Mouse (Mus musculus) MEL (cell line): ENCODE results near the gene Plcb3. TPM values are rescaled to one million over a fixed set of nuclear protein-coding genes. Genes with fewer than 3 reads are reported as not detected.

Source experiments
- DNase-seq: peaks from one replicate; pipeline ENCODE4 v3.0.0; 2011; ENCODE audit warnings: low read depth, low spot score
- H3K27ac ChIP-seq: 2 replicates; pipeline ENCODE4 v1.5.1; 2012; ENCODE audit warnings: low read depth, mild to moderate bottlenecking, control low read depth, low read length, moderate library complexity; ENCODE audit not compliant: control insufficient read depth
- H3K27me3 ChIP-seq, 2 experiments: fragments of 150-350 bp in 1 of 2; sonication (generic) in 1 of 2; 2 replicates each; pipeline ENCODE4 v1.6.1; 2012; ENCODE audit warnings: low read length in 2 of 2, mild to moderate bottlenecking in 2 of 2, improper control_type of control experiment in 1 of 2, moderate library complexity in 1 of 2; ENCODE audit not compliant: insufficient read depth in 2 of 2, control insufficient read depth in 1 of 2
- H3K36me3 ChIP-seq, 2 experiments: 2 replicates each; pipeline ENCODE4 v1.6.1; 2012 to 2014; ENCODE audit warnings: low read length in 2 of 2, improper control_type of control experiment in 1 of 2, inconsistent platforms in 1 of 2, mild to moderate bottlenecking in 1 of 2; ENCODE audit not compliant: insufficient read depth in 2 of 2, control insufficient read depth in 1 of 2
- H3K4me1 ChIP-seq, 2 experiments: fragments of 150-350 bp in 1 of 2; sonication (generic) in 1 of 2; 2 replicates each; pipeline ENCODE4 v1.6.1; 2012; ENCODE audit warnings: low read length in 2 of 2, improper control_type of control experiment in 1 of 2, mild to moderate bottlenecking in 1 of 2; ENCODE audit not compliant: insufficient read depth in 2 of 2, control insufficient read depth in 1 of 2
- H3K4me3 ChIP-seq, 2 experiments: fragments of 150-350 bp in 1 of 2; sonication (generic) in 1 of 2; 2 replicates each; pipeline ENCODE4 v1.5.1; 2012; ENCODE audit warnings: low read depth in 2 of 2, low read length in 2 of 2, mild to moderate bottlenecking in 2 of 2, moderate library complexity in 2 of 2, control low read depth in 1 of 2, improper control_type of control experiment in 1 of 2; ENCODE audit not compliant: control insufficient read depth in 1 of 2, insufficient read depth in 1 of 2
- H3K79me2 ChIP-seq: 2 replicates; pipeline ENCODE4 v1.6.1; 2012; ENCODE audit warnings: mild to moderate bottlenecking, low read length, moderate library complexity; ENCODE audit not compliant: control insufficient read depth, poor library complexity, insufficient read depth
- H3K9ac ChIP-seq: 2 replicates; pipeline ENCODE4 v1.6.1; 2012; ENCODE audit warnings: low read depth, mild to moderate bottlenecking, control low read depth, low read length, moderate library complexity; ENCODE audit not compliant: control insufficient read depth, poor library complexity, severe bottlenecking
- H3K9me3 ChIP-seq: fragments of 150-350 bp; sonication (generic); replicated peaks from 2 replicates; pipeline ENCODE4 v1.6.1; 2012; ENCODE audit warnings: mild to moderate bottlenecking, low read length, improper control_type of control experiment, moderate library complexity; ENCODE audit not compliant: insufficient read depth
- BHLHE40 ChIP-seq: IDR thresholded peaks from 2 replicates; pipeline ENCODE4 v1.6.1; 2012; ENCODE audit warnings: low read depth, mild to moderate bottlenecking, inconsistent platforms, low read length, improper control_type of control experiment, borderline replicate concordance
- CTCF ChIP-seq, 3 experiments: IDR thresholded peaks in 2 of 3; conservative IDR thresholded peaks in 1 of 3; 2 replicates each; pipeline ENCODE4 v1.5.1; 2011 to 2012; ENCODE audit warnings: low read length in 3 of 3, low read depth in 2 of 3, mild to moderate bottlenecking in 2 of 3, improper control_type of control experiment in 1 of 3, inconsistent platforms in 1 of 3, mixed read lengths in 1 of 3, moderate library complexity in 1 of 3; ENCODE audit not compliant: control insufficient read depth in 1 of 3, insufficient read depth in 1 of 3, poor library complexity in 1 of 3, severe bottlenecking in 1 of 3
- HCFC1 ChIP-seq: IDR thresholded peaks from 2 replicates; pipeline ENCODE4 v1.6.1; 2012; ENCODE audit warnings: low read depth, mild to moderate bottlenecking, inconsistent platforms, low read length, improper control_type of control experiment, moderate library complexity
- JUND ChIP-seq: IDR thresholded peaks from 2 replicates; pipeline ENCODE4 v1.6.1; 2011; ENCODE audit warnings: low read depth, mild to moderate bottlenecking, improper control_type of control experiment, low read length
- KAT2A ChIP-seq: conservative IDR thresholded peaks from 2 replicates; pipeline ENCODE4 v1.6.1; 2012; ENCODE audit warnings: low read depth, low read length, improper control_type of control experiment, inconsistent platforms
- MAFK ChIP-seq: IDR thresholded peaks from 2 replicates; pipeline ENCODE4 v1.6.1; 2011; ENCODE audit warnings: low read depth, mild to moderate bottlenecking, low read length, improper control_type of control experiment, borderline replicate concordance
- MAZ ChIP-seq: IDR thresholded peaks from 2 replicates; pipeline ENCODE4 v1.6.1; 2012; ENCODE audit warnings: low read depth, mild to moderate bottlenecking, inconsistent platforms, low read length, improper control_type of control experiment
- MYB ChIP-seq: IDR thresholded peaks from 2 replicates; pipeline ENCODE4 v1.6.1; 2011; ENCODE audit warnings: mild to moderate bottlenecking, low read depth, low read length, improper control_type of control experiment
- MYC ChIP-seq: IDR thresholded peaks from 2 replicates; pipeline ENCODE4 v1.6.1; 2011; ENCODE audit warnings: low read depth, mild to moderate bottlenecking, low read length, improper control_type of control experiment, moderate library complexity
- POLR2A ChIP-seq, 2 experiments: IDR thresholded peaks; 2 replicates each; pipeline ENCODE4 v1.6.1; 2011 to 2012; ENCODE audit warnings: low read length in 2 of 2, mild to moderate bottlenecking in 2 of 2, control low read depth in 1 of 2, improper control_type of control experiment in 1 of 2, low read depth in 1 of 2, moderate library complexity in 1 of 2; ENCODE audit not compliant: control insufficient read depth in 1 of 2, insufficient read depth in 1 of 2, poor library complexity in 1 of 2
- POLR2AphosphoS5 ChIP-seq: IDR thresholded peaks from 2 replicates; pipeline ENCODE4 v1.6.1; 2012; ENCODE audit warnings: low read depth, borderline replicate concordance, mild to moderate bottlenecking, inconsistent platforms, low read length, moderate library complexity, mixed read lengths
- SIN3A ChIP-seq: IDR thresholded peaks from 2 replicates; pipeline ENCODE4 v1.6.1; 2012; ENCODE audit warnings: low read length, improper control_type of control experiment, inconsistent platforms
- SMC3 ChIP-seq: IDR thresholded peaks from 2 replicates; pipeline ENCODE4 v1.6.1; 2011; ENCODE audit warnings: low read depth, low read length, improper control_type of control experiment
- TAL1 ChIP-seq: IDR thresholded peaks from 2 replicates; pipeline ENCODE4 v1.6.1; 2012; ENCODE audit warnings: mild to moderate bottlenecking, inconsistent platforms, low read length, moderate library complexity, mixed read lengths
- ZMIZ1 ChIP-seq: IDR thresholded peaks from 2 replicates; pipeline ENCODE4 v1.6.1; 2012; ENCODE audit warnings: low read depth, mild to moderate bottlenecking, inconsistent platforms, low read length, improper control_type of control experiment, moderate library complexity
- polyA plus RNA-seq, 2 experiments: library from polyadenylated mRNA; stranded (reverse) in 1 of 2; unstranded in 1 of 2; fragments of >175 nt in 1 of 2; fragments of >200 nt in 1 of 2; gene quantifications; 2 replicates each; pipeline versions ENCODE4 v1.2.1 to v1.2.4; 2012; ENCODE audit warnings: low replicate concordance in 2 of 2, low read depth in 1 of 2; ENCODE audit not compliant: insufficient read length in 2 of 2, insufficient read depth in 1 of 2, missing spikeins in 1 of 2
- total RNA-seq: library from RNA; depleted of rRNA; stranded (reverse); fragments of 300-350 nt; gene quantifications from 2 replicates; pipeline ENCODE4 v1.2.3, GENCODE M21; 2012

The Plcb3 gene
- total and polyA plus RNA-seq, 3 experiments = 12.6 to 30.8 TPM; not detected in 1

DNA sequence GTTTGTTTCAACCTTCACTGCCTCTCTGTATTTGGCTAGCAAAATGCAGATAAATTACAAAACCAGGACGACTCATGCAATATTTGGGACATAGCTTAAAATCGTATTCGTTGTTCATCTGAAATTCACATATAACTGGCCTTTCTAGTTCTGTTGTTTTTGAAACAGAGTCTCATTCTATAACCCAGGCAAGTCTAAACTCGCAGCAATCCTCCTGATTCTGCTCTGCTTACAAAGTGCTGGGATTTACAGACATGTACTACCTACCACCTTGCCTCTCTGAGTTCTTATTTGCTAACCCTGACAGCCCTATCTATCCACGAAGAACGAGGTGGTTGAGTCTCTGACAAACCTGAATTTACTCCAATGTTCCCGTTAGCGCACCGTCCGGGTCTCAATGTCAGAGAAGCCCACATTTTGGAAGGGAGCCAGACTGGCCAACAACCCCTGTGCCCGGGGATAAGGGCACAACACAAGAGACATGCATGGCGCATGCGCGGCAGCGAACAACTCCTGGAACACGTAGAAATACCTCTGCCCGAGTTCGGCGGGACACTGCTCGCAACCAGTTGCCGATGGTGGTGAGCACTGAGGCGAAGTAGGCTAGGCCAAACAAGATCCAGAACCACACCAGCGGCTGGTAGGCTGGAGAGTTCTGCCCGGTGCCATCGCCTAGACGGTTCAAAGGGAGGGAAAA lies 49.6 kb downstream of the Plcb3 start:
- Histone ChIP-seq H3K9me3 (no peaks in the 10 kb centered on the region), H3K79me2 (no peaks in the 10 kb centered on the region; the same call in 1 of the 2 replicates), H3K36me3 (peaks cover 0 to 3% of the 10 kb centered on the region in 2 experiments; a peak in 1 of 4 replicates), H3K27ac (no peak overlapping the region), H3K27me3 (no peaks in the 10 kb centered on the region)
- no peak for TF ChIP-seq HCFC1
- no peak for TF ChIP-seq MYB
- no peak for TF ChIP-seq POLR2A (IDR thresholded peaks at IDR 0.05; ENCODE audit: control insufficient read depth in 1 of 2, insufficient read depth in 1 of 2, low read depth in 1 of 2, low read length in 2 of 2, poor library complexity in 1 of 2)
- no peak for TF ChIP-seq ZMIZ1
- no peak for TF ChIP-seq SMC3
- TF ChIP-seq POLR2AphosphoS5 = no peak
- TF ChIP-seq CTCF (IDR thresholded peaks at IDR 0.05 in 2 of 3, conservative IDR thresholded peaks at IDR 0.05 in 1 of 3; ENCODE audit: control insufficient read depth in 1 of 3, insufficient read depth in 1 of 3, low read depth in 2 of 3, low read length in 3 of 3, poor library complexity in 1 of 3, severe bottlenecking in 1 of 3) = no peak
- TF ChIP-seq BHLHE40 = no peak
- TF ChIP-seq MAFK = no peak
- no peak for TF ChIP-seq TAL1
- TF ChIP-seq MYC = no peak
- no peak for TF ChIP-seq SIN3A
- TF ChIP-seq JUND = no peak
- no peak for TF ChIP-seq KAT2A
- TF ChIP-seq, all 39 proteins: peak for 0
- peaks cover 0 to 10% of the 10 kb centered on the region in 2 experiments; a peak in 1 of 4 replicates for H3K4me1 ChIP-seq
- DNase-seq = no peak
- no peak overlapping the region for H3K4me3 ChIP-seq
- no peak overlapping the region for H3K9ac ChIP-seq

DNA sequence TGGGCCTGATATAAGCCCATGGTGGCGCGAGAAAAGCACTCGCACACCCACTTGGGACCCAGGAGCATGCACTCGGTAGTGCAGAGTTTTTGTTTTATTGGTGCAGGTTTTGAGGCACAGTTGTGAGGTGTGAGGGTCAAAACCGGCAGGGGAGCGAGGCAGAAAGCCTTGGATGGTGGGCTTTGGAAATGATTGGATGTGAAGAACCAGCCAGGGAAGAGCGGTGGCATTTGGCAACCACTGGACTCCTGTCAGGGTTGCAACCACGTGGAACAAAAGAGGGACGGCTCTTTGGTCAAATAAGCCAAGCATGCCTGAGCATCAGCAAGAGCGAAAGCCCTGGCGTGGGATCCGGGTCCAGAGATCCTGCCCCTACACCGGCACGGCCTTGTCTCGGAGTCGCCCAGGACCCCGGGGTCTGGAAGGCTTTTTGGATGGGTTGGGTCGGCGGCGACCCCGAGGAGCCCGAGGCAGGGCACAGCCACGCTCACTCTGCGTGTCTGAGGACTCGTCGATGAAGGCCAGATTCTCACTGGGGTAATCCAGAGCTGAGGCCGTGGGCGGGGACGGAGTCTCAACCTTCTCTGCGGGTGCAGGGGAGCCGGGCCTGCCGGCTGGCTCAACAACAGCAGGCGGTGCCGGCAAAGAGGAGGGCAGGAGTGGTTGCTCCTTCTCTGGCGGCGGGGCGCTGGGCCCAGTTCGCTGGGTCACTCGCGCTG lies 50.5 kb downstream of the Plcb3 start:
- H3K36me3 ChIP-seq = peaks cover 0 to 3% of the 10 kb centered on the region in 2 experiments; a peak in 1 of 4 replicates
- no peaks in the 10 kb centered on the region for H3K27me3 ChIP-seq
- peaks cover 0 to 10% of the 10 kb centered on the region in 2 experiments; a peak in 1 of 4 replicates for H3K4me1 ChIP-seq
- no peak for DNase-seq
- TF ChIP-seq TAL1 (no peak), MAZ (no peak), ZMIZ1 (no peak), MYC (no peak)
- H3K4me3 ChIP-seq = no peak overlapping the region
- H3K9me3 ChIP-seq = no peaks in the 10 kb centered on the region
- no peak overlapping the region for H3K27ac ChIP-seq
- peaks cover 5% of the 10 kb centered on the region for H3K79me2 ChIP-seq
- H3K9ac ChIP-seq = no peak overlapping the region
